Mouse (Mus musculus) kidney, adult 2 months (tissue): ENCODE data around the gene Nisch. TPM values are rescaled to one million over a fixed set of nuclear protein-coding genes. Genes with fewer than 3 reads are reported as not detected.

Experiments
- DNase-seq: peaks from one replicate; pipeline ENCODE4 v3.0.0; 2021
- H3K27ac ChIP-seq: fragments of 200-500 bp; 2 replicates; pipeline ENCODE4 v1.5.1; 2012; ENCODE audit warnings: low read depth, low read length, control low read depth, inconsistent platforms; ENCODE audit not compliant: insufficient read depth
- H3K27me3 ChIP-seq: fragments of 200-500 bp; replicated peaks from 2 replicates; pipeline ENCODE4 v1.6.1; 2012; ENCODE audit warnings: mild to moderate bottlenecking, moderate library complexity, low read length, inconsistent platforms; ENCODE audit not compliant: control insufficient read depth, insufficient read depth
- H3K36me3 ChIP-seq: fragments of 200-500 bp; 2 replicates; pipeline ENCODE4 v1.6.1; 2012; ENCODE audit warnings: mild to moderate bottlenecking, moderate library complexity, low read length, inconsistent platforms; ENCODE audit not compliant: control insufficient read depth, insufficient read depth
- H3K4me1 ChIP-seq: fragments of 200-500 bp; 2 replicates; pipeline ENCODE4 v1.6.1; 2011; ENCODE audit warnings: low read length; ENCODE audit not compliant: control insufficient read depth, insufficient read depth
- H3K4me3 ChIP-seq: fragments of 200-500 bp; 2 replicates; pipeline ENCODE4 v1.5.1; 2011; ENCODE audit warnings: mild to moderate bottlenecking, low read depth, low read length, control low read depth; ENCODE audit not compliant: insufficient read depth
- CTCF ChIP-seq: fragments of 200-500 bp; conservative IDR thresholded peaks from 2 replicates; pipeline ENCODE4 v1.5.1; 2011; ENCODE audit warnings: low read depth, mild to moderate bottlenecking, control low read depth, low read length, moderate library complexity, mixed read lengths; ENCODE audit not compliant: insufficient read depth, insufficient read length
- POLR2A ChIP-seq: fragments of 200-500 bp; IDR thresholded peaks from one replicate; pipeline ENCODE4 v1.6.1; 2011; ENCODE audit warnings: low read depth, low read length, control low read depth
- WGBS: fragments of 180-500 bp; shearing (Covaris S2); methylation state at CpG from one replicate; pipeline ENCODE4 v1.1.7; 2018; 5-methylcytosine and 5-hydroxymethylcytosine counted together
- polyA plus RNA-seq: library from polyadenylated mRNA; depleted of rRNA; stranded (reverse); fragments of >200 nt; gene quantifications from 2 replicates; pipeline ENCODE4 v1.2.3, GENCODE M21; 2012

Gene Nisch
- polyA plus RNA-seq, 1 experiment, result 244 TPM

- WGBS, result 95% methylated on average over 34 of the region's 34 CpGs
- TF ChIP-seq CTCF (no peak), POLR2A (no peak)
- Histone ChIP-seq H3K27ac (no peak overlapping the region), H3K4me1 (no peaks in the 10 kb centered on the region), H3K4me3 (no peak overlapping the region), H3K36me3 (no peaks in the 10 kb centered on the region), H3K27me3 (no peaks in the 10 kb centered on the region)
- no peak for DNase-seq
These were observed 81.0 kb downstream of the Nisch start for GRCm38 (mm10) chr14:31135495-31136410.

GRCm38 (mm10) chr14:31134015-31135000, 82.4 kb downstream of the Nisch start:
- peak; percentile 40 for DNase-seq
- WGBS, result 85% methylated on average over 25 of the region's 25 CpGs
- Histone ChIP-seq H3K4me1 (no peaks in the 10 kb centered on the region), H3K36me3 (no peaks in the 10 kb centered on the region), H3K27ac (no peak overlapping the region), H3K4me3 (no peak overlapping the region), H3K27me3 (no peaks in the 10 kb centered on the region)
- TF ChIP-seq POLR2A (no peak), CTCF (no peak)

- no peak overlapping the region for H3K4me3 ChIP-seq
- no peaks in the 10 kb centered on the region for H3K36me3 ChIP-seq
- no peaks in the 10 kb centered on the region for H3K27me3 ChIP-seq
- no peaks in the 10 kb centered on the region for H3K4me1 ChIP-seq
- H3K27ac ChIP-seq, result no peak overlapping the region
- 69% methylated on average over 11 of the region's 11 CpGs for WGBS
- no peak for DNase-seq
- no peak for TF ChIP-seq POLR2A
- no peak for TF ChIP-seq CTCF
These were observed 83.6 kb downstream of the Nisch start for GRCm38 (mm10) chr14:31133023-31133665.

GRCm38 (mm10) chr14:31132491-31132975, 84.2 kb downstream of the Nisch start:
- 89% methylated on average over 7 of the region's 7 CpGs for WGBS
- Histone ChIP-seq H3K4me3 (no peak overlapping the region), H3K36me3 (no peaks in the 10 kb centered on the region), H3K27ac (no peak overlapping the region), H3K4me1 (no peaks in the 10 kb centered on the region), H3K27me3 (no peaks in the 10 kb centered on the region)
- no peak for DNase-seq
- TF ChIP-seq CTCF, result no peak
- no peak for TF ChIP-seq POLR2A

GRCm38 (mm10) chr14:31132031-31132430, 84.7 kb downstream of the Nisch start:
- H3K4me3 ChIP-seq, result peak overlapping the region; percentile 78; the same call in 1 of the 2 replicates
- H3K36me3 ChIP-seq, result no peaks in the 10 kb centered on the region
- no peak for TF ChIP-seq POLR2A
- TF ChIP-seq CTCF, result no peak
- H3K4me1 ChIP-seq, result peaks cover 2% of the 10 kb centered on the region; the same call in 1 of the 2 replicates
- WGBS, result 32% methylated on average over 6 of the region's 6 CpGs
- no peaks in the 10 kb centered on the region for H3K27me3 ChIP-seq
- peak; percentile 44 for DNase-seq
- no peak overlapping the region for H3K27ac ChIP-seq

- no peaks in the 10 kb centered on the region for H3K27me3 ChIP-seq
- no peak for TF ChIP-seq CTCF
- TF ChIP-seq POLR2A, result no peak
- H3K36me3 ChIP-seq, result no peaks in the 10 kb centered on the region
- DNase-seq, result no peak
- H3K27ac ChIP-seq, result no peak overlapping the region
- H3K4me1 ChIP-seq, result peaks cover 8% of the 10 kb centered on the region; the same call in 1 of the 2 replicates
- WGBS, result 4% methylated on average over 43 of the region's 43 CpGs
- H3K4me3 ChIP-seq, result peak overlapping the region; percentile 78
These were observed 85.4 kb downstream of the Nisch start for GRCm38 (mm10) chr14:31131272-31131821.
